Mouse (Mus musculus) layer of hippocampus, adult 11-12 months (tissue): ENCODE measurements at regions not wholly inside any gene's neighbourhood (a gene's known extent, or its start where the extent isn't known, plus 50 kb on each side); places are given as distances from the start of the nearest gene placed in this dataset.
A peak's percentile ranks its signal among the peaks of the same experiment; 100 is the strongest.

Experiments used
- DNase-seq: peaks from one replicate; pipeline ENCODE4 v3.0.0; 2022; ENCODE audit warnings: low spot score

GRCm38 (mm10) chr11:55974224-55974875 is 66.5 kb downstream of the Nmur2 start:
- peak; percentile 43 for DNase-seq

GRCm38 (mm10) chr11:55966580-55966979 is 74.2 kb downstream of the Nmur2 start:
- no peak for DNase-seq

GRCm38 (mm10) chr11:55958372-55958771 is 82.4 kb downstream of the Nmur2 start:
- peak; percentile 21 for DNase-seq

GRCm38 (mm10) chr11:55957355-55957754 is 83.5 kb downstream of the Nmur2 start:
- no peak for DNase-seq

- no peak for DNase-seq
Measured at GRCm38 (mm10) chr11:55953696-55954095, 87.1 kb downstream of the Nmur2 start.

GRCm38 (mm10) chr11:55949596-55949995 is 91.2 kb downstream of the Nmur2 start:
- DNase-seq: no peak

- no peak for DNase-seq
Measured at GRCm38 (mm10) chr11:55946629-55947240, 94.1 kb downstream of the Nmur2 start.

GRCm38 (mm10) chr11:55946028-55946427 is 94.8 kb downstream of the Nmur2 start:
- no peak for DNase-seq

GRCm38 (mm10) chr11:55939983-55940382 is 100.8 kb downstream of the Nmur2 start:
- DNase-seq: no peak

GRCm38 (mm10) chr11:55926366-55926765 is 114.4 kb downstream of the Nmur2 start:
- peak; percentile 4 for DNase-seq

- DNase-seq: no peak
Measured at GRCm38 (mm10) chr11:55919066-55919465, 121.7 kb downstream of the Nmur2 start.

GRCm38 (mm10) chr11:55918411-55918810 is 122.4 kb downstream of the Nmur2 start:
- no peak for DNase-seq

- DNase-seq: no peak
Measured at GRCm38 (mm10) chr11:55897506-55897905, 143.3 kb downstream of the Nmur2 start.

- DNase-seq: no peak
Measured at GRCm38 (mm10) chr11:55890161-55890560, 150.6 kb downstream of the Nmur2 start.

GRCm38 (mm10) chr11:55878631-55879030 is 162.2 kb downstream of the Nmur2 start:
- no peak for DNase-seq

GRCm38 (mm10) chr11:55867141-55867540 is 173.7 kb downstream of the Nmur2 start:
- DNase-seq: no peak

GRCm38 (mm10) chr11:55859230-55859629 is 181.6 kb downstream of the Nmur2 start:
- DNase-seq: no peak

- DNase-seq: no peak
Measured at GRCm38 (mm10) chr11:55820479-55820878, 212.5 kb upstream of the Glra1 start.

- no peak for DNase-seq
Measured at GRCm38 (mm10) chr11:55816566-55816965, 208.6 kb upstream of the Glra1 start.

- no peak for DNase-seq
Measured at GRCm38 (mm10) chr11:55810685-55811084, 202.7 kb upstream of the Glra1 start.

GRCm38 (mm10) chr11:55791195-55791865 is 183.3 kb upstream of the Glra1 start:
- DNase-seq: peak; percentile 8

GRCm38 (mm10) chr11:55789638-55790037 is 181.6 kb upstream of the Glra1 start:
- peak; percentile 17 for DNase-seq

GRCm38 (mm10) chr11:55781044-55781443 is 173.0 kb upstream of the Glra1 start:
- no peak for DNase-seq
